Mouse (Mus musculus) limb, embryonic 10.5 days (tissue): ENCODE data around the gene Khdc1c. TPM values are rescaled to one million over a fixed set of nuclear protein-coding genes. Genes with fewer than 3 reads are reported as not detected.
"Not testable (repeated sequence)": the region's sequence is repeated elsewhere in the genome, so short reads cannot be mapped to it uniquely, and the experiment has no call there.

Experiments
- DNase-seq: peaks from one replicate; pipeline ENCODE4 v3.0.0-alpha.2; 2017; ENCODE audit warnings: low spot score
- H3K27ac ChIP-seq: fragments of 300-500 bp; sonication (generic); 2 replicates; pipeline ENCODE4 v1.5.1; 2016; ENCODE audit warnings: mild to moderate bottlenecking
- H3K27me3 ChIP-seq: fragments of 300-500 bp; sonication (generic); 2 replicates; pipeline ENCODE4 v1.6.1; 2016; ENCODE audit warnings: low read depth, mild to moderate bottlenecking; ENCODE audit not compliant: poor library complexity, severe bottlenecking
- H3K36me3 ChIP-seq: fragments of 300-500 bp; sonication (generic); 2 replicates; pipeline ENCODE4 v1.6.1; 2016; ENCODE audit warnings: mild to moderate bottlenecking, moderate library complexity
- H3K4me1 ChIP-seq: fragments of 300-500 bp; sonication (generic); 2 replicates; pipeline ENCODE4 v1.6.1; 2016
- H3K4me3 ChIP-seq: fragments of 300-500 bp; sonication (generic); 2 replicates; pipeline ENCODE4 v1.5.1; 2016; ENCODE audit warnings: mild to moderate bottlenecking, moderate library complexity
- H3K9me3 ChIP-seq: fragments of 300-500 bp; sonication (generic); replicated peaks from 2 replicates; pipeline ENCODE4 v1.6.1; 2016; ENCODE audit warnings: mild to moderate bottlenecking
- WGBS: fragments of 180-500 bp; shearing (Covaris S2); methylation state at CpG from one replicate; pipeline ENCODE4 v1.1.7; 2016; 5-methylcytosine and 5-hydroxymethylcytosine counted together
- polyA plus RNA-seq: library from polyadenylated mRNA; unstranded; fragments of >200 nt; fragmentation: Nextera tagmentation; extraction: Ambion mirVana; gene quantifications from 2 replicates; pipeline ENCODE4 v1.2.1, GENCODE M21; 2016

Khdc1c gene
- polyA plus RNA-seq, result not detected in 2 replicates

- not testable (repeated sequence) for H3K27me3 ChIP-seq, H3K9me3 ChIP-seq, DNase-seq, H3K4me1 ChIP-seq, H3K27ac ChIP-seq, H3K4me3 ChIP-seq, H3K36me3 ChIP-seq
- WGBS, result 90% methylated on average over 1 of the region's 1 CpGs
Measured at GRCm38 (mm10) chr1:21368031-21368430, at the start of gene Khdc1c. Gene Khdc1c (plus strand): TSS chr1:21368331.

DNA sequence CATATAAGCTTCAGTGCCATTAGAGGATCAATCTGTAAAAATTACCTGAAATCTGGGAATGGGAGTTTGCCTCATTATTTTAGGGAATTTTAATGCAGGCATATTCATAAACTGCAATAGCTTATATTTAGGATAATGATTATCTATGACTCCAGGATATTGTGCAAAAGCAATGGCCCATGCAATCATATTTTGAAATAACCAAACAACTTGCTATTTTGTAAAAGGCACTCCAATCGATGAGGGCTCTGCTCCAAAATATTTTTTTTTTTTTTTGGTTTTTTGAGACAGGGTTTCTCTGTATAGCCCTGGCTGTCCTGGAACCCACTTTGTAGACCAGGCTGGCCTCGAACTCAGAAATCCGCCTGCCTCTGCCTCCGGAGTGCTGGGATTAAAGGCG, 47.9 kb upstream of the Khdc1c start:
- H3K36me3 ChIP-seq, H3K27me3 ChIP-seq, H3K4me3 ChIP-seq, DNase-seq, H3K4me1 ChIP-seq, H3K27ac ChIP-seq, H3K9me3 ChIP-seq: not testable (repeated sequence)
- 90% methylated on average over 5 of the region's 5 CpGs for WGBS

DNA sequence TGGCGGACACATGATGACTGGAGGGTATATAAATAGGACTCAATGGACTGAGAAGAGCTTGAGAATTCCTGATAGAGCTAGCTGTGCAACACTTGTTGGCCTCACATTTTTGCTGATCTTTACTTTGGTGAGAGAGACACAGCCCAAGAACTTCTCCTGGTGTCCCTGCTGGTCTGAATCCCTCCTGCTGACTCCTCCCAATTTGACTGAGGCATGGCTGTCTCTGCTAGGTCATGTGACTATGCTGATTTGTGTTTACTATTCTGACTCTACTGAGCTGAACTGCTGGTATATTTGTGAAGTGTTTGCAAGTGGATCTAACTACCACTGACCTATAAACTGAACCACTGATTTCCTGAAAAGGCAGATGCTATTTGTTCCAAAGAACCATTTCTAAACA, 46.5 kb upstream of the Khdc1c start:
- 94% methylated on average over 1 of the region's 1 CpGs for WGBS

GRCm38 (mm10) chr1:21323996-21324574, 44.0 kb upstream of the Khdc1c start:
- no peaks in the 10 kb centered on the region for H3K4me1 ChIP-seq
- WGBS, result 86% methylated on average over 1 of the region's 1 CpGs

More for the DNA sequence above, 46.5 kb upstream of the Khdc1c start:
- no peak overlapping the region for H3K4me3 ChIP-seq
- H3K9me3 ChIP-seq, result no peaks in the 10 kb centered on the region
- DNase-seq, result no peak
- H3K4me1 ChIP-seq, result no peaks in the 10 kb centered on the region
- no peak overlapping the region for H3K27ac ChIP-seq
- no peaks in the 10 kb centered on the region for H3K27me3 ChIP-seq
- no peaks in the 10 kb centered on the region for H3K36me3 ChIP-seq

DNA sequence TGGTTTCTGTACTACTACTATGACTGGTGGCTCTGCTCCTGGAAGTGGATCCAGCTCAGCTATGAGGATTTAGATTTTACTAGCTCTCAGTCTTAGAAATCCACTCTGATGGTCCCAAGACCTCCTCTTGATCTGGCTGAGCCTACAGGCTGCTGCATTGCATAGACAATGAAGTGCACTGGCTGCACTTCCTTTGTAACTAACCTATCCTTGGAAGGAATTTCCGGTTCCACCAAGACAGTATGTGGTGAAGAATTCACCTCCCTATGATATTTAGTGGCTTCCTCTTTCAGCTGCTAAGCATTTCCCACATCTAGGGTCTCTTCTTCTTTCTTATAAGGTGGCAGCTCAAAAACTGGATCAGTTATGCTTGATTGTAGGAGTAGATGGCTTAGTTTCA, 43.5 kb upstream of the Khdc1c start:
- Histone ChIP-seq H3K4me3 (no peak overlapping the region), H3K27ac (no peak overlapping the region), H3K4me1 (no peaks in the 10 kb centered on the region), H3K27me3 (no peaks in the 10 kb centered on the region), H3K9me3 (no peaks in the 10 kb centered on the region), H3K36me3 (no peaks in the 10 kb centered on the region)
- no peak for DNase-seq
- WGBS, result 84% methylated on average over 1 of the region's 1 CpGs

More at GRCm38 (mm10) chr1:21323996-21324574, 44.0 kb upstream of the Khdc1c start:
- Histone ChIP-seq H3K36me3 (no peaks in the 10 kb centered on the region), H3K27me3 (no peaks in the 10 kb centered on the region), H3K9me3 (no peaks in the 10 kb centered on the region), H3K4me3 (no peak overlapping the region), H3K27ac (no peak overlapping the region)
- DNase-seq, result no peak

DNA sequence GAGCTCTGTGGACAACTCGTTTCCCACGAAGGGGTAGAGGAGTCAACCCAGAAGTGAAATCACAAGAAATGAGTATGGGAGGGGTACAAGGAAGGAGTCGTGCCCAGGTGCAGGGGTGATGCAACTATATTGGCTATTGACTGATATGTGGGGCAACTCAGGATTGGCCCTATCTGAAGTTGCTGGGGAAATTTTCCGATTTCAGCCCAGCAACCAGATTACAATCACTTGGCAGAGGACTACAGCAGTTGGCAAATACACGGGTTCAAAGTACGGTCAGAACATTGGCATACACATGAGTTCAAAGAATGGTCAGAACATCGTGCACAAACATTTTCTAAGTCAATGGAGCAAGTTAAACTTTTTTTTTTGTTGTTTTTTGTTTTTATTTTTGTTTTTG, 41.4 kb upstream of the Khdc1c start:
- Histone ChIP-seq H3K27me3 (no peaks in the 10 kb centered on the region), H3K4me1 (no peaks in the 10 kb centered on the region), H3K27ac (no peak overlapping the region), H3K4me3 (no peak overlapping the region), H3K36me3 (no peaks in the 10 kb centered on the region), H3K9me3 (no peaks in the 10 kb centered on the region)
- DNase-seq, result no peak
- WGBS, result 95% methylated on average over 7 of the region's 7 CpGs

DNA sequence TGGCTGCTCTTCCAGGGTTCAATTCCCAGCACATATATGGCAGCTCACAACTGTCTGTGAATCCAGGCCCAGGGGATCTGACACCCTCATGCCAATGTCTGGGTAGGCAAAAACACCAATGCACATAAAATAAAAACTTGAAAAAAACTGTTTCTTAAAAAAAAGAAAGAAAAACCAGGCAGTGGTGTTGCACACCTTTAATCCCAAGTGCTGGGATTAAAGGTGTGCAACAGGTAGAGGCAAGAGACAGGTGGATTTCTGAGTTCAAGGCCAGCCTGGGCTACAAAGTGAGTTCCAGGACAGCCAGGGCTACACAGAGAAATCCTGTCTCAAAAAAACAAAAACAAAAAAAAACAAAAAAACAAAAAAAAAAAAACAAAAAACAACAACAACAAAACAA, 37.0 kb upstream of the Khdc1c start:
- H3K27ac ChIP-seq, DNase-seq, H3K9me3 ChIP-seq, H3K36me3 ChIP-seq, H3K27me3 ChIP-seq, H3K4me1 ChIP-seq, H3K4me3 ChIP-seq: not testable (repeated sequence)

DNA sequence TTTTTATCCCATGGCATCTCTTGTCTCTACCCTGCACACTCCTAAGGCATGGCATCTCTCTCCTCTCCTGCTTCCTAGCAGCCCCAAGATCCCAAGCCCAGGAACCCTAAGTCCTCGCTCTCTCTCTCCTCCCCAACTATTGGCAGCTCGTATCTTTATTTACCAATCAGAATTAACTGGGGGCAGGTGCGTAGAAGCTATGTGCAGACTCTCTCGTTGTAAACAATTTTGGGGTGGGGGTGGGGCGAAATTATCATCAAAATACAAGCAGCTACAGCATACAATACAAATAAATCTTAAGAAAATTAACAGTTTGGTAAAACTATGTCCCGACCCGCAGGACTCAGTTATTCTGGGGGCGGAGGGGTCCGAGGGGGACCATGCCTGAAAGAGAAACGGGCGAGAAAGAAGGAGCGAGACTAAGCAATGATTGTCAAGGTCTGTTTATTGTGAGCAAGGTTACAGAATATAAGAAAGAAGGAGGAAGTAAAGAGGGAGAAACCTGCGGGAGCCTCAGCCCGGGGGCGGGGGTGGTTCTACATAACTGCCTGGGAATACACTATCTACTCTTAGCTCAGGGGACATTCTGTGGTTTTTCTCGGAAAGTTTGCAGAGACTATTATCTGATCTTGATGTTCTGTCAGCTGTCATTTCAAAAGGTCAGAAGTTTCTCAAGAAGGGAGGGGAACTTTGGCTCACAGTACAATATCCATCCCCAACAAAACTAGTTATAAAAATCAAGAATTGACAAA, 34.7 kb upstream of the Khdc1c start:
- Histone ChIP-seq H3K27ac (no peak overlapping the region), H3K4me1 (no peaks in the 10 kb centered on the region), H3K27me3 (no peaks in the 10 kb centered on the region), H3K4me3 (no peak overlapping the region), H3K9me3 (no peaks in the 10 kb centered on the region), H3K36me3 (no peaks in the 10 kb centered on the region)
- 87% methylated on average over 16 of the region's 16 CpGs for WGBS
- DNase-seq, result no peak

GRCm38 (mm10) chr1:21335836-21336235, 32.3 kb upstream of the Khdc1c start:
- Histone ChIP-seq H3K4me3 (no peak overlapping the region), H3K4me1 (no peaks in the 10 kb centered on the region), H3K27me3 (no peaks in the 10 kb centered on the region), H3K9me3 (no peaks in the 10 kb centered on the region), H3K36me3 (no peaks in the 10 kb centered on the region), H3K27ac (no peak overlapping the region)
- no peak for DNase-seq

- no peak overlapping the region for H3K4me3 ChIP-seq
- no peaks in the 10 kb centered on the region for H3K4me1 ChIP-seq
- 91% methylated on average over 1 of the region's 1 CpGs for WGBS
- DNase-seq, result no peak
- no peak overlapping the region for H3K27ac ChIP-seq
- no peaks in the 10 kb centered on the region for H3K27me3 ChIP-seq
- H3K36me3 ChIP-seq, result no peaks in the 10 kb centered on the region
- H3K9me3 ChIP-seq, result no peaks in the 10 kb centered on the region
Measured at GRCm38 (mm10) chr1:21340745-21341144, 27.4 kb upstream of the Khdc1c start.

GRCm38 (mm10) chr1:21344253-21344652, 23.9 kb upstream of the Khdc1c start:
- WGBS, result 70% methylated on average over 4 of the region's 4 CpGs
- no peaks in the 10 kb centered on the region for H3K27me3 ChIP-seq
- no peaks in the 10 kb centered on the region for H3K9me3 ChIP-seq
- DNase-seq, result peak; percentile 30
- H3K4me1 ChIP-seq, result no peaks in the 10 kb centered on the region
- no peak overlapping the region for H3K27ac ChIP-seq
- no peaks in the 10 kb centered on the region for H3K36me3 ChIP-seq
- H3K4me3 ChIP-seq, result no peak overlapping the region

GRCm38 (mm10) chr1:21344752-21345151, 23.4 kb upstream of the Khdc1c start:
- not testable (repeated sequence) for H3K27me3 ChIP-seq, H3K27ac ChIP-seq, DNase-seq, H3K9me3 ChIP-seq, H3K4me1 ChIP-seq, H3K36me3 ChIP-seq, H3K4me3 ChIP-seq
- 87% methylated on average over 7 of the region's 7 CpGs for WGBS

DNA sequence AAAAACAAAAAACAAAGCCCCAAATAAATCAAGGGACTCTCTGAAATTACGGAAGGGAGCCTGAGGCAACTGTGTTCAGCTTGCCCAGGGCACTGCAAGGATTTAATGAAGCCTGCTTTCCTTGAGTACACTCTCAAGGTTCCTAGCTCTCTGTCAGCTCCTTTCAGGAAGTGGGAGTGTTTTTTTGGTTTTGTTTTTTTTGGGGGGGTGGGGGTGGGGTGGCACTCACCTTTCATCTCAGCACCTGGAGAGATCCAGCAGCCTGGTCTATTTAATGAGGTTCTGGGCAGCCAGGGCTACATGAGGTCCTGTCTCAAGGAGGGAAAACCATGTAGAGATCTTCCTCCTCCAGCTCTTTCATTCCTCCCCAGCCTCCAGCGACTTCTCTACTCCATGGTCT, 18.8 kb upstream of the Khdc1c start, which contains the start of gene Khdc1a:
Gene Khdc1a (plus strand): TSS at position 301 of the 400 bp plus-strand sequence.
- no peak within 1 kb of the TSS for H3K4me3 ChIP-seq

More for the DNA sequence above, 18.8 kb upstream of the Khdc1c start, which contains the start of gene Khdc1a:
- 86% methylated on average over 2 of the region's 2 CpGs for WGBS
- Histone ChIP-seq H3K27ac (no peak within 1 kb of the TSS), H3K4me1 (no peaks in the 10 kb centered on the region), H3K9me3 (no peaks in the 10 kb centered on the region), H3K27me3 (no peaks in the 10 kb centered on the region), H3K36me3 (no peaks in the 10 kb centered on the region)
- no peak for DNase-seq
